Mouse (Mus musculus): ENCODE data around the gene Nr2c2. TPM values are rescaled to one million over a fixed set of nuclear protein-coding genes. Genes with fewer than 3 reads are reported as not detected.

Gene Nr2c2
- total and polyA plus RNA-seq, 3 experiments: 12.2 to 14.3 (median 12.4) TPM

DNA sequence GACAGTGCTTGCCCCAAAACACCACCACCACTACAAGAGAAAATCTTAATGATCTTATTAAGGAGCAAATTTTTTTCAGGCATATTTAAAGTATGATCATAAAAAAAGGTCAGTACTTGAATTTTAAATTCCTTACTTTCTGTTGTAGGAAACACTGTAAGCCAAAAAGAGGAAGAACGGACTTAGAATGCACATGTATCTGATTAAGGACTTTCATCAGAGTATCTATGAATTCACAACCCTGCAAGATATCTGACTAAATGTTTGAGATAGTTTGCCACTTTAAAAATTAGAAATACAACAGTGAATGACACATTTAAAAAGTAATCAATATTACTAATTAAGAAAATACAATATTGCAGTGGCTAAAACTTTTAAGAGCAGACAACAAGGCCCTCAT is 85.3 kb downstream of the Nr2c2 start:
- TF ChIP-seq KAT2A (IDR thresholded peaks at IDR 0.05; ENCODE audit: insufficient replicate concordance, low read length) (no peak), RAD21 (IDR thresholded peaks at IDR 0.05; ENCODE audit: low read depth, low read length) (no peak)
- Histone ChIP-seq H3K9ac (ENCODE audit: insufficient read depth, low read depth) (no peak overlapping the region), H3K79me2 (replicated peaks; ENCODE audit: control insufficient read depth, extremely low read depth, insufficient read depth, poor library complexity, severe bottlenecking) (no peaks in the 10 kb centered on the region), H3K27ac (ENCODE audit: insufficient read depth, low read depth) (no peak overlapping the region), H3K36me3 (replicated peaks in 1 of 2; ENCODE audit: control insufficient read depth in 1 of 2, insufficient read depth in 1 of 2, low read length in 1 of 2) (peaks cover 49 to 80% of the 10 kb centered on the region in 2 experiments), H3K9me3 (replicated peaks; ENCODE audit: low read length) (peaks cover 2% of the 10 kb centered on the region), H3K27me3 (replicated peaks) (no peaks in the 10 kb centered on the region), H3K4me3 (replicated peaks in 1 of 3; ENCODE audit: low read depth in 2 of 3, low read length in 2 of 3, poor library complexity in 1 of 3) (no peak overlapping the region), H3K4me1 (ENCODE audit: control insufficient read depth in 1 of 2, insufficient read depth in 2 of 2) (peaks cover 0 to 6% of the 10 kb centered on the region in 2 experiments; a peak in 1 of 4 replicates), H3K4me2 (ENCODE audit: insufficient read depth, low read depth, poor library complexity, severe bottlenecking) (no peak overlapping the region)
- dilution Hi-C loops (cut with MboI; ENCODE audit: extremely low pct_ligation_motif_present, extremely low pct_unique_long_range_greater_than_20kb, low sequenced_read_pairs) (no loop called here), in situ Hi-C loops (cut with MboI; ENCODE audit: low pct_ligation_motif_present, low pct_unique_long_range_greater_than_20kb, low sequenced_read_pairs) (no loop called here)
- DNase-seq (ENCODE audit: extremely low read depth): no peak

DNA sequence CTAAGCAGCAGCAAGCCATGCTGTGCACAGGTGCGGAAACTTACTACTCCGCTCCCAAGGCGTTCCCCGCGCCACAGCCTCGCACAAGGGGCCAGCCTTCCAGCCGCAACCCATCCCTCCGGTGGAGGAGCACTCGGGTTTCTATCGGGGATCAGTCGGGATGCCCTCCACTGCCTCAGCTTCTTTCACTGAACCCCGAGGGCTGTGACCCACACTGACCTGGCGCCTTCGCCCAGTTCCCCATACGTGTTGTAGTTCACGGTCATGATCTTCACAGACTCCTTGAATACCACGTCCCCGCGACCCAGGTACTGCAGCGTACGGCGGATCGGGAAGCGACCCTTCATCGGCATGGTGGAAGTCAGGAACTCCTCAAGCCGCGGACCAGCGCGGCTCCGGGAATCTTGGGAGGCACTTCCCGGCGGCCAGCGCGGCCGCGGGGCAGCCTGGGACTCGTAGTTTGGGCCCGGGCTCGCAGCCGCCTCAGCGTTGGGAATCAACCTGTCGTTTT is 92.5 kb downstream of the Nr2c2 start, which contains the start of gene Mrps25:
Gene Mrps25, minus strand, starts transcription at position 413 of the 511 bp plus-strand sequence.
- Histone ChIP-seq H3K36me3 (replicated peaks in 1 of 2; ENCODE audit: control insufficient read depth in 1 of 2, insufficient read depth in 1 of 2, low read length in 1 of 2) (peaks cover 13 to 67% of the 10 kb centered on the region in 2 experiments), H3K4me1 (ENCODE audit: control insufficient read depth in 1 of 2, insufficient read depth in 2 of 2) (peaks cover 0 to 24% of the 10 kb centered on the region in 2 experiments; a peak in 2 of 4 replicates), H3K79me2 (replicated peaks; ENCODE audit: control insufficient read depth, extremely low read depth, insufficient read depth, poor library complexity, severe bottlenecking) (no peaks in the 10 kb centered on the region; the same call in 1 of the 2 replicates), H3K27me3 (replicated peaks) (no peaks in the 10 kb centered on the region), H3K4me2 (ENCODE audit: insufficient read depth, low read depth, poor library complexity, severe bottlenecking) (peak within 1 kb of the TSS; percentile 78), H3K27ac (ENCODE audit: insufficient read depth, low read depth) (no peak within 1 kb of the TSS), H3K9ac (ENCODE audit: insufficient read depth, low read depth) (peak within 1 kb of the TSS; percentile 53), H3K4me3 (replicated peaks in 1 of 3; ENCODE audit: low read depth in 2 of 3, low read length in 2 of 3, poor library complexity in 1 of 3) (peak within 1 kb of the TSS; percentile 85 to 94 (median 88)), H3K9me3 (replicated peaks; ENCODE audit: low read length) (peaks cover 2% of the 10 kb centered on the region)
- TF ChIP-seq SMC3 (IDR thresholded peaks at IDR 0.05; ENCODE audit: low read depth, low read length) (no peak), GABPA (IDR thresholded peaks at IDR 0.05; ENCODE audit: insufficient replicate concordance, low read depth, low read length) (peak; percentile 52; the same call in 1 of the 2 replicates), POLR2A (IDR thresholded peaks at IDR 0.05; ENCODE audit: low read depth, low read length) (peak; percentile 85), KAT2A (IDR thresholded peaks at IDR 0.05; ENCODE audit: insufficient replicate concordance, low read length) (peak; percentile 95; the same call in 1 of the 2 replicates), TBP (conservative IDR thresholded peaks at IDR 0.05; ENCODE audit: low read depth, low read length) (0 out of 2 replicates have a peak, but pooled peaks have one; percentile 10), RCOR1 (conservative IDR thresholded peaks at IDR 0.05; ENCODE audit: low read depth, low read length) (no peak), HCFC1 (IDR thresholded peaks at IDR 0.05; ENCODE audit: low read depth, low read length) (peak; percentile 99), NELFE (IDR thresholded peaks at IDR 0.05; ENCODE audit: low read depth, low read length) (peak; percentile 54; the same call in 1 of the 2 replicates), TCF12 (IDR thresholded peaks at IDR 0.05; ENCODE audit: low read depth, low read length) (peak; percentile 20; the same call in 1 of the 2 replicates), JUN (IDR thresholded peaks at IDR 0.05; ENCODE audit: insufficient read depth, low read depth, low read length) (no peak), SIN3A (IDR thresholded peaks at IDR 0.05; ENCODE audit: low read length) (peak; percentile 53; the same call in 1 of the 2 replicates), ELF1 (IDR thresholded peaks at IDR 0.05; ENCODE audit: low read depth, low read length) (peak; percentile 74)
- DNase-seq (ENCODE audit: extremely low read depth): peak; percentile 35
- dilution Hi-C loops (cut with MboI; ENCODE audit: extremely low pct_ligation_motif_present, extremely low pct_unique_long_range_greater_than_20kb, low sequenced_read_pairs) (no loop called here), in situ Hi-C loops (cut with MboI; ENCODE audit: low pct_ligation_motif_present, low pct_unique_long_range_greater_than_20kb, low sequenced_read_pairs) (no loop called here)
